Mouse (Mus musculus) megakaryocyte, adult 5-6 weeks (primary cell): Measurements from ENCODE around the gene Zscan18. TPM values are rescaled to one million over a fixed set of nuclear protein-coding genes. Genes with fewer than 3 reads are reported as not detected.

Experiments
- ATAC-seq: 2 replicates; pipeline ENCODE4 v1.8.0; 2016; ENCODE audit warnings: mild to moderate bottlenecking, inconsistent platforms; ENCODE audit not compliant: poor library complexity, severe bottlenecking
- total RNA-seq, 2 experiments: library from RNA; stranded (forward) in 1 of 2; stranded (reverse) in 1 of 2; fragments of 153-499, 151-499 nt in 1 of 2; fragments of 221-1000, 200-1000 nt in 1 of 2; gene quantifications; 2 replicates each; pipeline versions ENCODE4 v1.2.3 to v1.2.4; 2015 to 2017

Zscan18 gene
- 0.27 TPM in 1 of 2 replicates, not detected in the other for total RNA-seq (2015)
- 0.04 and 0.12 TPM in 2 replicates for total RNA-seq (2017)

GRCm38 (mm10) chr7:12802866-12803726 lies at the start of gene Zscan18:
TSS of gene Zscan18 (minus strand) at chr7:12803635.
- ATAC-seq: peak; percentile 89

GRCm38 (mm10) chr7:12835779-12836178 lies 32.3 kb upstream of the Zscan18 start:
- no peak for ATAC-seq

GRCm38 (mm10) chr7:12835193-12835671 lies 31.8 kb upstream of the Zscan18 start:
- peak; percentile 23 for ATAC-seq

- peak; percentile 97 for ATAC-seq
Measured at GRCm38 (mm10) chr7:12834162-12835120, 31.0 kb upstream of the Zscan18 start, which contains the start of gene Zfp110. TSS of gene Zfp110 (plus strand) at chr7:12834761.

GRCm38 (mm10) chr7:12818521-12819295 lies 15.3 kb upstream of the Zscan18 start, which contains the start of gene Zfp329:
TSS of gene Zfp329 (minus strand) at chr7:12818858.
- ATAC-seq: peak; percentile 99

- ATAC-seq: no peak
Measured at GRCm38 (mm10) chr7:12815566-12815965, 12.1 kb upstream of the Zscan18 start.

- peak; percentile 39; the same call in 1 of the 2 replicates for ATAC-seq
Measured at GRCm38 (mm10) chr7:12803727-12804071, 264 bp upstream of the Zscan18 start.

- ATAC-seq: no peak
Measured at GRCm38 (mm10) chr7:12799554-12799953, 3.9 kb downstream of the Zscan18 start.

- ATAC-seq: no peak
Measured at GRCm38 (mm10) chr7:12797971-12798370, 5.5 kb downstream of the Zscan18 start.

GRCm38 (mm10) chr7:12792624-12793023 lies 10.8 kb downstream of the Zscan18 start:
- ATAC-seq: peak; percentile 59

- ATAC-seq: no peak
Measured at GRCm38 (mm10) chr7:12788025-12788424, 15.4 kb downstream of the Zscan18 start.

- ATAC-seq: no peak
Measured at GRCm38 (mm10) chr7:12787333-12787732, 16.1 kb downstream of the Zscan18 start.

- ATAC-seq: peak; percentile 91
Measured at GRCm38 (mm10) chr7:12780151-12780830, 23.1 kb downstream of the Zscan18 start.

GRCm38 (mm10) chr7:12779782-12780150 lies 23.7 kb downstream of the Zscan18 start:
- no peak for ATAC-seq

GRCm38 (mm10) chr7:12779141-12779540 lies 24.3 kb downstream of the Zscan18 start:
- no peak for ATAC-seq

- ATAC-seq: no peak
Measured at GRCm38 (mm10) chr7:12774606-12775005, 28.8 kb downstream of the Zscan18 start.

GRCm38 (mm10) chr7:12774111-12774510 lies 29.3 kb downstream of the Zscan18 start:
- ATAC-seq: no peak

- ATAC-seq: no peak
Measured at GRCm38 (mm10) chr7:12749431-12750198, 53.8 kb downstream of the Zscan18 start.

- no peak for ATAC-seq
Measured at GRCm38 (mm10) chr7:12734904-12735303, 68.5 kb downstream of the Zscan18 start, which contains the start of gene Vmn2r56. TSS of gene Vmn2r56 (minus strand) at chr7:12735004.
